Mouse (Mus musculus) lung, adult 2 months (tissue): Measurements from ENCODE around the gene Lamb1.

Experiments used
- CTCF ChIP-seq: fragments of 200-500 bp; IDR thresholded peaks from 2 replicates; pipeline ENCODE4 v1.5.1; 2011; ENCODE audit warnings: mild to moderate bottlenecking, low read length, control low read depth; ENCODE audit not compliant: insufficient read depth
- POLR2A ChIP-seq: fragments of 200-500 bp; IDR thresholded peaks from 2 replicates; pipeline ENCODE4 v1.6.1; 2011; ENCODE audit warnings: low read depth, mild to moderate bottlenecking, control low read depth, low read length, borderline replicate concordance; ENCODE audit errors: extremely low read depth

GRCm38 (mm10) chr12:31236861-31237595 is 28.0 kb upstream of the Lamb1 start:
- TF ChIP-seq CTCF (no peak), POLR2A (no peak)
